Mouse (Mus musculus): Measurements from ENCODE around the gene Sh3glb2. TPM values are rescaled to one million over a fixed set of nuclear protein-coding genes. Genes with fewer than 3 reads are reported as not detected.

The Sh3glb2 gene
- total RNA-seq (2017): 15.1 and 31.5 TPM in 2 replicates

GRCm38 (mm10) chr2:30358533-30359531 is at the start of gene Sh3glb2:
Gene Sh3glb2, minus strand, starts transcription at chr2:30359337.
- peak; percentile 55 for ATAC-seq (replicated peaks; ENCODE audit: low read depth, poor library complexity, severe bottlenecking)

- no peak for ATAC-seq (replicated peaks; ENCODE audit: low read depth, poor library complexity, severe bottlenecking)
These were observed 49.4 kb upstream of the Sh3glb2 start for GRCm38 (mm10) chr2:30408452-30409100.

- ATAC-seq (replicated peaks; ENCODE audit: low read depth, poor library complexity, severe bottlenecking): no peak
These were observed 48.6 kb upstream of the Sh3glb2 start for GRCm38 (mm10) chr2:30407778-30408177.

- ATAC-seq (replicated peaks; ENCODE audit: low read depth, poor library complexity, severe bottlenecking): 0 out of 2 replicates have a peak, but pooled peaks have one; percentile 8
These were observed 48.1 kb upstream of the Sh3glb2 start for GRCm38 (mm10) chr2:30407221-30407620.

GRCm38 (mm10) chr2:30403870-30404269 is 44.7 kb upstream of the Sh3glb2 start:
- ATAC-seq (replicated peaks; ENCODE audit: low read depth, poor library complexity, severe bottlenecking): no peak

- no peak for ATAC-seq (replicated peaks; ENCODE audit: low read depth, poor library complexity, severe bottlenecking)
These were observed 43.7 kb upstream of the Sh3glb2 start for GRCm38 (mm10) chr2:30402843-30403242.

GRCm38 (mm10) chr2:30402351-30402826 is 43.3 kb upstream of the Sh3glb2 start:
- no peak for ATAC-seq (replicated peaks; ENCODE audit: low read depth, poor library complexity, severe bottlenecking)

- no peak for ATAC-seq (replicated peaks; ENCODE audit: low read depth, poor library complexity, severe bottlenecking)
These were observed 42.4 kb upstream of the Sh3glb2 start for GRCm38 (mm10) chr2:30401581-30401980.

- ATAC-seq (replicated peaks; ENCODE audit: low read depth, poor library complexity, severe bottlenecking): no peak
These were observed 40.3 kb upstream of the Sh3glb2 start for GRCm38 (mm10) chr2:30399191-30400171.

GRCm38 (mm10) chr2:30397986-30398512 is 38.9 kb upstream of the Sh3glb2 start:
- ATAC-seq (replicated peaks; ENCODE audit: low read depth, poor library complexity, severe bottlenecking): no peak

GRCm38 (mm10) chr2:30396246-30396645 is 37.1 kb upstream of the Sh3glb2 start:
- ATAC-seq (replicated peaks; ENCODE audit: low read depth, poor library complexity, severe bottlenecking): no peak

- ATAC-seq (replicated peaks; ENCODE audit: low read depth, poor library complexity, severe bottlenecking): no peak
These were observed 36.6 kb upstream of the Sh3glb2 start for GRCm38 (mm10) chr2:30395757-30396156.

- ATAC-seq (replicated peaks; ENCODE audit: low read depth, poor library complexity, severe bottlenecking): no peak
These were observed 34.2 kb upstream of the Sh3glb2 start for GRCm38 (mm10) chr2:30393370-30393656.

GRCm38 (mm10) chr2:30392577-30393369 is 33.6 kb upstream of the Sh3glb2 start:
- peak; percentile 14 for ATAC-seq (replicated peaks; ENCODE audit: low read depth, poor library complexity, severe bottlenecking)

- ATAC-seq (replicated peaks; ENCODE audit: low read depth, poor library complexity, severe bottlenecking): peak; percentile 93
These were observed 33.0 kb upstream of the Sh3glb2 start, which contains the start of gene Dolpp1 for GRCm38 (mm10) chr2:30392114-30392576. Gene Dolpp1, plus strand, starts transcription at chr2:30392254.

GRCm38 (mm10) chr2:30389000-30389399 is 29.9 kb upstream of the Sh3glb2 start:
- ATAC-seq (replicated peaks; ENCODE audit: low read depth, poor library complexity, severe bottlenecking): no peak

GRCm38 (mm10) chr2:30386913-30387312 is 27.8 kb upstream of the Sh3glb2 start:
- no peak for ATAC-seq (replicated peaks; ENCODE audit: low read depth, poor library complexity, severe bottlenecking)

GRCm38 (mm10) chr2:30385591-30385990 is 26.5 kb upstream of the Sh3glb2 start:
- ATAC-seq (replicated peaks; ENCODE audit: low read depth, poor library complexity, severe bottlenecking): no peak

- no peak for ATAC-seq (replicated peaks; ENCODE audit: low read depth, poor library complexity, severe bottlenecking)
These were observed 25.7 kb upstream of the Sh3glb2 start for GRCm38 (mm10) chr2:30384814-30385213.

Measured in common myeloid progenitor, adult 5-6 weeks (primary cell).